Mouse (Mus musculus) hindbrain, embryonic 10.5 days (tissue): ENCODE results near the gene Apbb2. TPM values are rescaled to one million over a fixed set of nuclear protein-coding genes. Genes with fewer than 3 reads are reported as not detected.

ENCODE experiments used
- DNase-seq: peaks from one replicate; pipeline ENCODE4 v3.0.0-alpha.2; 2017; ENCODE audit warnings: low spot score
- H3K27ac ChIP-seq: fragments of 300-500 bp; sonication (generic); 2 replicates; pipeline ENCODE4 v1.5.1; 2016; ENCODE audit warnings: mild to moderate bottlenecking, moderate library complexity
- H3K27me3 ChIP-seq: fragments of 300-500 bp; sonication (generic); 2 replicates; pipeline ENCODE4 v1.6.1; 2016; ENCODE audit warnings: mild to moderate bottlenecking; ENCODE audit not compliant: poor library complexity, insufficient read depth, severe bottlenecking
- H3K36me3 ChIP-seq: fragments of 300-500 bp; sonication (generic); 2 replicates; pipeline ENCODE4 v1.6.1; 2016; ENCODE audit warnings: mild to moderate bottlenecking, moderate library complexity
- H3K4me1 ChIP-seq: fragments of 300-500 bp; sonication (generic); replicated peaks from 2 replicates; pipeline ENCODE4 v1.6.1; 2016; ENCODE audit warnings: mild to moderate bottlenecking
- H3K4me3 ChIP-seq: fragments of 300-500 bp; sonication (generic); 2 replicates; pipeline ENCODE4 v1.5.1; 2016; ENCODE audit warnings: mild to moderate bottlenecking, moderate library complexity
- H3K9me3 ChIP-seq: fragments of 300-500 bp; sonication (generic); 2 replicates; pipeline ENCODE4 v1.6.1; 2016; ENCODE audit warnings: mild to moderate bottlenecking, moderate library complexity
- WGBS: fragments of 180-500 bp; shearing (Covaris S2); methylation state at CpG from one replicate; pipeline ENCODE4 v1.1.7; 2016; 5-methylcytosine and 5-hydroxymethylcytosine counted together
- polyA plus RNA-seq: library from polyadenylated mRNA; unstranded; fragments of >200 nt; fragmentation: Nextera tagmentation; extraction: Ambion mirVana; gene quantifications from 2 replicates; pipeline ENCODE4 v1.2.1, GENCODE M21; 2016

Apbb2 gene
- polyA plus RNA-seq, 1 experiment from 2014 or later = 44.4 TPM

DNA sequence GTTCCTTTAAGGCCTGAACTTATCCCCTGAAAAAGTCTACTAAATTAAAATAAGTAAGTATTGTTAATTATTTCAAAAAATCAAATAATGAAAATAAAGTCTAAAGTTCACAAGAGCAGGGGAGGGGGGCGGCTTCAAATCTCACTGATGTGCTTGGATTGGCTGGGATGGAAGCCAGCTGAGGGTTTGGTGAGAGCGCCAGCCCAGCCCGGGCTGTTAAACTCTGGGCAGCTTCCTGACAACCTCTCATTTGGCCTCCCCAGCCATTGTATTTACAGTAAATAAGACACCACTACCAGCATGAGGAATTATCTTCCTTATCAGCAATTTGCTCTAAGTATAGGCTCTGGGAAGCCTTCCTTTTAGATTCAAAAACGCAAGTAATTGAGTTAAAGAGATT lies 77.2 kb downstream of the Apbb2 start:
- no peak overlapping the region for H3K27ac ChIP-seq
- no peaks in the 10 kb centered on the region for H3K27me3 ChIP-seq
- WGBS = 91% methylated on average over 4 of the region's 4 CpGs
- no peak overlapping the region for H3K4me3 ChIP-seq
- no peak for DNase-seq
- H3K9me3 ChIP-seq = no peaks in the 10 kb centered on the region
- no peaks in the 10 kb centered on the region for H3K36me3 ChIP-seq
- H3K4me1 ChIP-seq = peaks cover 29% of the 10 kb centered on the region

DNA sequence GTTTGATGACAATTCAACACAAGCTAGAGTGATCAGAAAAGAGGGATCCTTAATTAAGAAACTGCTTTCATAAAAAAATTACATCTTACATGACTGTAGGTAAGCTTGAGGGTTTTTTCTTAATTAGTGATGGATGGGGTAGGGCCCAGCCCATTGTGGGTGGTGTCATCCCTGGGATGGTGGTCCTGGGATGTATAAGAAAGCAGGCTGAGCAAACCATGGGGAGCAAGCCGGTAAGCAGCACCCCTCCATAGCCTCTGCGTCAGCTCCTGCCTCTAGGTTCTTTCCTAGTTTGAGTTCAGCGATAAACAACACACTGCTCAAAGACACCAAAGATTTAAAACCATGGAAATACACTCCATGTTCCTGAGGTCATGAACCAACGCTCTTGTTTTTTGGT lies 78.3 kb downstream of the Apbb2 start:
- WGBS = 98% methylated on average over 4 of the region's 4 CpGs
- DNase-seq = no peak
- H3K9me3 ChIP-seq = no peaks in the 10 kb centered on the region
- no peak overlapping the region for H3K4me3 ChIP-seq
- H3K4me1 ChIP-seq = peaks cover 31% of the 10 kb centered on the region
- H3K36me3 ChIP-seq = no peaks in the 10 kb centered on the region
- H3K27ac ChIP-seq = no peak overlapping the region
- no peaks in the 10 kb centered on the region for H3K27me3 ChIP-seq

DNA sequence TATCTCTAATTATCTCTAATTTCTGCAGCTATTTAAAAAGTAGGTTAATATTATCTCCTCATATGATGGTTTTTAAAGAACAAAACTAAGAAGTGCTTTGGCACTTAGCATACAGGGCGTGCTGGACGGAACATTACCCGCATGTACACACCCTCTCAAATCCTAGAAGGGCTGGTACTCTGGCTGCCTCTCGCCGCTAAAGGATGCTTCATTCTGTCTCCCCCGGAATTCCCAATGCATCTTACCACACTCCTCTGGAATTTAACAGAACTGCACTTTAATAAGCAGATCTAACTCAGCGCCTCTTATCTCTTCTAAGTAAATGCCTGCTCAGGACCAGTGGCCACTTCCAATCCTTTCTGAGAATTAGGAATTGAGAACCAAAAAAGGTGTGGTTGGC lies 80.8 kb downstream of the Apbb2 start:
- Histone ChIP-seq H3K4me3 (no peak overlapping the region), H3K4me1 (peaks cover 40% of the 10 kb centered on the region), H3K36me3 (no peaks in the 10 kb centered on the region), H3K9me3 (no peaks in the 10 kb centered on the region), H3K27ac (no peak overlapping the region), H3K27me3 (no peaks in the 10 kb centered on the region)
- no peak for DNase-seq
- 86% methylated on average over 7 of the region's 7 CpGs for WGBS

GRCm38 (mm10) chr5:66536696-66537358 lies 81.8 kb downstream of the Apbb2 start:
- no peak for DNase-seq
- H3K36me3 ChIP-seq = no peaks in the 10 kb centered on the region
- no peaks in the 10 kb centered on the region for H3K9me3 ChIP-seq
- no peaks in the 10 kb centered on the region for H3K27me3 ChIP-seq
- no peak overlapping the region for H3K4me3 ChIP-seq
- 55% methylated on average over 8 of the region's 8 CpGs for WGBS
- H3K27ac ChIP-seq = peak overlapping the region; percentile 79
- H3K4me1 ChIP-seq = peaks cover 42% of the 10 kb centered on the region

GRCm38 (mm10) chr5:66535566-66536236 lies 82.9 kb downstream of the Apbb2 start:
- peak; percentile 29 for DNase-seq
- WGBS = 53% methylated on average over 9 of the region's 9 CpGs
- peak overlapping the region; percentile 79 for H3K27ac ChIP-seq
- no peaks in the 10 kb centered on the region for H3K27me3 ChIP-seq
- H3K4me3 ChIP-seq = no peak overlapping the region
- H3K9me3 ChIP-seq = no peaks in the 10 kb centered on the region
- peaks cover 42% of the 10 kb centered on the region for H3K4me1 ChIP-seq
- H3K36me3 ChIP-seq = no peaks in the 10 kb centered on the region

GRCm38 (mm10) chr5:66533711-66534425 lies 84.7 kb downstream of the Apbb2 start:
- DNase-seq = no peak
- no peaks in the 10 kb centered on the region for H3K36me3 ChIP-seq
- H3K27me3 ChIP-seq = no peaks in the 10 kb centered on the region
- peaks cover 45% of the 10 kb centered on the region for H3K4me1 ChIP-seq
- H3K27ac ChIP-seq = no peak overlapping the region
- no peak overlapping the region for H3K4me3 ChIP-seq
- 93% methylated on average over 14 of the region's 14 CpGs for WGBS
- H3K9me3 ChIP-seq = no peaks in the 10 kb centered on the region

GRCm38 (mm10) chr5:66532827-66533226 lies 85.8 kb downstream of the Apbb2 start:
- WGBS = 88% methylated on average over 6 of the region's 6 CpGs
- H3K4me1 ChIP-seq = peaks cover 54% of the 10 kb centered on the region
- no peak overlapping the region for H3K4me3 ChIP-seq
- H3K27ac ChIP-seq = no peak overlapping the region
- H3K36me3 ChIP-seq = no peaks in the 10 kb centered on the region
- no peaks in the 10 kb centered on the region for H3K27me3 ChIP-seq
- H3K9me3 ChIP-seq = no peaks in the 10 kb centered on the region
- DNase-seq = no peak

- Histone ChIP-seq H3K4me3 (no peak overlapping the region), H3K36me3 (no peaks in the 10 kb centered on the region), H3K4me1 (peaks cover 53% of the 10 kb centered on the region), H3K27ac (0 out of 2 replicates have a peak overlapping the region, but pooled peaks have one; percentile 19), H3K9me3 (no peaks in the 10 kb centered on the region), H3K27me3 (no peaks in the 10 kb centered on the region)
- 90% methylated on average over 4 of the region's 4 CpGs for WGBS
- DNase-seq = no peak
Measured at GRCm38 (mm10) chr5:66530361-66530760, 88.2 kb downstream of the Apbb2 start.

GRCm38 (mm10) chr5:66529631-66530030 lies 89.0 kb downstream of the Apbb2 start:
- Histone ChIP-seq H3K36me3 (no peaks in the 10 kb centered on the region), H3K9me3 (no peaks in the 10 kb centered on the region), H3K4me1 (peaks cover 51% of the 10 kb centered on the region), H3K4me3 (no peak overlapping the region), H3K27ac (no peak overlapping the region), H3K27me3 (no peaks in the 10 kb centered on the region)
- no peak for DNase-seq
- WGBS = 89% methylated on average over 7 of the region's 7 CpGs

DNA sequence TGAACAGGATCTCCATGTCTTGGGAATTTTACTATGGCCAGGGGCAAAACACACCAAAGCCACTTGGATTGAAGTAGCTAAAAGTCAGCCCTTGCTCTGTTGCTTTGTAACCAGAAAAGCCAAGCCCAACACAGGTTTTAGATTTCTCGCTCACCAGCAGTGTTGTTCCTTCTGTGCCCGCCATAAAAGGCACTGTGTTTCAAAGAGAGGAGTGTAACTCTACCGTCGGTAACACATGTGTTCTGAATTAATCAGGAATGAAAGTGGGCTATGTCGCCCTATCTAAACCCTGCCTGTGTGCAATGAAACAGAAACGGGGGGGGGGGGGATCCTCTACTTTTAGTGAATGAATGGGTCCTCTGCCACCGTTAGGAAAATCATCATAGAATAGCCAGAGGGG lies 90.0 kb downstream of the Apbb2 start:
- Histone ChIP-seq H3K9me3 (no peaks in the 10 kb centered on the region), H3K4me3 (no peak overlapping the region), H3K36me3 (no peaks in the 10 kb centered on the region), H3K27me3 (no peaks in the 10 kb centered on the region), H3K27ac (no peak overlapping the region), H3K4me1 (peaks cover 47% of the 10 kb centered on the region)
- WGBS = 57% methylated on average over 7 of the region's 7 CpGs
- DNase-seq = peak; percentile 40

DNA sequence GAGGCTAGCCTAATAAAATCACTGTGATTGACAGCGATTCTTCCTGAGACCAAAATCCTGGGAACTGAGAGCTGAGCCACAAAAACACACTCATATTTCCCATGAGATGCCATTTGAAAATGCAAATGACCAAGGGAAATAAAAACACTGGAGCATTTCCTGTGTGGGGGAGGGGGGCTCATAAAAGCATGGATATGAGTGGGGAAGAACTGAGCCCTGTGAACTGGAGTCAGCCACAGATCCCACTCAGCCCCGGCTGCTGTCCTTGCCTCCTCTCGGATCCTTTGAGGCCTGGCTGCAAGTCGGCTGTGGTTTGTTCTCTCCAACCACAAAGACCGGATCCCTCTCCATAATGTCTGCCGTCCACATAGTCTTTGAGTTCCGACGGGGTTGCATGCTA lies 91.5 kb downstream of the Apbb2 start:
- Histone ChIP-seq H3K4me1 (peaks cover 44% of the 10 kb centered on the region), H3K36me3 (no peaks in the 10 kb centered on the region), H3K27me3 (no peaks in the 10 kb centered on the region), H3K9me3 (no peaks in the 10 kb centered on the region), H3K4me3 (no peak overlapping the region), H3K27ac (peak overlapping the region; percentile 66)
- WGBS = 79% methylated on average over 8 of the region's 8 CpGs
- no peak for DNase-seq

DNA sequence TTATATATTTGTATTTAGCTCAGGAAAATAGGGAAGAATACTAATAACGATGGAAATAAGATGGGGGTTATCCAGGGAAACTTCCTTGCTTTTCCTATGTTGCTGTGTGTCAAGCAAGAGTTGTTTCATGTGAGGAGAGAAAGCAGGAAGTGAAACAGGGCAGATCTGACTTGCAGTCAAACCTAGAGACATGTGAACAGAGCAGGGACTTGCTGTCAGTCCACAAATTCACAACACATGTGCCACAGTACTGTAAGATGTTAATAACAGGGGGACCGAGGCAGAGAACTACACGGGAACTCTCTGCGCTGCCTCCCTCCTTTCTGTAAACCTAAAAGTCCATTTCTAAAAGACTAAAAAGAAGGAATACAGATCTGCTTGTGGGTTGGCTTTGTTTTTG lies 93.6 kb downstream of the Apbb2 start:
- Histone ChIP-seq H3K27ac (peak overlapping the region; percentile 42), H3K27me3 (no peaks in the 10 kb centered on the region), H3K9me3 (no peaks in the 10 kb centered on the region), H3K36me3 (no peaks in the 10 kb centered on the region), H3K4me3 (no peak overlapping the region), H3K4me1 (peaks cover 41% of the 10 kb centered on the region)
- WGBS = 80% methylated on average over 4 of the region's 4 CpGs
- DNase-seq = no peak
